Mouse (Mus musculus) thymus, postnatal 0 days (tissue): Measurements from ENCODE around the gene Mogs. TPM values are rescaled to one million over a fixed set of nuclear protein-coding genes. Genes with fewer than 3 reads are reported as not detected.

ENCODE experiments used
- DNase-seq: peaks from one replicate; pipeline ENCODE4 v3.0.0-alpha.2; 2015; ENCODE audit warnings: low spot score
- polyA plus RNA-seq: library from polyadenylated mRNA; unstranded; fragments of >200 nt; fragmentation: Nextera tagmentation; extraction: Ambion mirVana; gene quantifications from 2 replicates; pipeline ENCODE4 v1.2.1, GENCODE M21; 2015

Gene Mogs
- 39.9 and 42.0 TPM in 2 replicates for polyA plus RNA-seq

GRCm38 (mm10) chr6:83115011-83115671 is at the start of gene Mogs:
Mogs (plus strand) TSS chr6:83115496.
- DNase-seq = peak; percentile 89

GRCm38 (mm10) chr6:83065995-83066394 is 49.3 kb upstream of the Mogs start:
- peak; percentile 36 for DNase-seq

GRCm38 (mm10) chr6:83066441-83066840 is 48.9 kb upstream of the Mogs start:
- no peak for DNase-seq

- no peak for DNase-seq
These were observed 47.1 kb upstream of the Mogs start for GRCm38 (mm10) chr6:83068221-83068620.

GRCm38 (mm10) chr6:83068706-83069487 is 46.4 kb upstream of the Mogs start:
- DNase-seq = no peak

- DNase-seq = no peak
These were observed 45.6 kb upstream of the Mogs start for GRCm38 (mm10) chr6:83069488-83070246.

GRCm38 (mm10) chr6:83070247-83070310 is 45.2 kb upstream of the Mogs start, which contains the start of gene Tlx2:
Tlx2 (minus strand) TSS chr6:83070293.
- DNase-seq = no peak

GRCm38 (mm10) chr6:83070311-83071219 is 44.7 kb upstream of the Mogs start:
- peak; percentile 40 for DNase-seq

- no peak for DNase-seq
These were observed 44.1 kb upstream of the Mogs start for GRCm38 (mm10) chr6:83071220-83071619.

GRCm38 (mm10) chr6:83074979-83075378 is 40.3 kb upstream of the Mogs start:
- DNase-seq = peak; percentile 49

- no peak for DNase-seq
These were observed 37.5 kb upstream of the Mogs start, which contains the start of gene Pcgf1 for GRCm38 (mm10) chr6:83077630-83078323. Pcgf1 (plus strand) TSS chr6:83077869.

GRCm38 (mm10) chr6:83078324-83078858 is 36.9 kb upstream of the Mogs start:
- DNase-seq = peak; percentile 99

GRCm38 (mm10) chr6:83080210-83080609 is 35.1 kb upstream of the Mogs start:
- DNase-seq = no peak

GRCm38 (mm10) chr6:83083497-83083896 is 31.8 kb upstream of the Mogs start:
- DNase-seq = no peak

- no peak for DNase-seq
These were observed 30.8 kb upstream of the Mogs start for GRCm38 (mm10) chr6:83084477-83084876.

GRCm38 (mm10) chr6:83086121-83087035 is 28.9 kb upstream of the Mogs start, which contains the start of gene Lbx2:
Lbx2 (plus strand) TSS chr6:83086367.
- no peak for DNase-seq

- DNase-seq = no peak
These were observed 27.9 kb upstream of the Mogs start for GRCm38 (mm10) chr6:83087205-83087925.

GRCm38 (mm10) chr6:83087926-83088260 is 27.4 kb upstream of the Mogs start:
- DNase-seq = no peak
